Mouse (Mus musculus) layer of hippocampus, adult 11-12 months (tissue): ENCODE measurements around the gene Tubb4b.
"Not testable (repeated sequence)": the region's sequence is repeated elsewhere in the genome, so short reads cannot be mapped to it uniquely, and the experiment has no call there.

Experiments used
- DNase-seq: peaks from one replicate; pipeline ENCODE4 v3.0.0; 2022; ENCODE audit warnings: low spot score

Gene Tubb4b

DNA sequence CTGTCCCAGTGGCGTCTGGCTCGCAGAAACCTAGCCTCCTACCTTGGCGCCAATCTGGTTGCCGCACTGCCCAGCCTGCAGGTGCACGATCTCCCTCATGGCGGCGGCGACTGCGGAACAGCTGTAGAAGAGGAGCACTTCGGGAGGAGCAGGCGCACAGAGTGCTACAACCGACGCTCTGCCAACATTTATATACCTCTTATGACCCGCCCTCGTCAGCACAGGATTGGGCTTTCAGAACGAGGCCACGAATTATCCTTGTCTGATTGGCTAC is at the start of gene Tubb4b:
Gene Tubb4b (minus strand): TSS at position 211 of the 274 bp plus-strand sequence.
- DNase-seq: no peak

DNA sequence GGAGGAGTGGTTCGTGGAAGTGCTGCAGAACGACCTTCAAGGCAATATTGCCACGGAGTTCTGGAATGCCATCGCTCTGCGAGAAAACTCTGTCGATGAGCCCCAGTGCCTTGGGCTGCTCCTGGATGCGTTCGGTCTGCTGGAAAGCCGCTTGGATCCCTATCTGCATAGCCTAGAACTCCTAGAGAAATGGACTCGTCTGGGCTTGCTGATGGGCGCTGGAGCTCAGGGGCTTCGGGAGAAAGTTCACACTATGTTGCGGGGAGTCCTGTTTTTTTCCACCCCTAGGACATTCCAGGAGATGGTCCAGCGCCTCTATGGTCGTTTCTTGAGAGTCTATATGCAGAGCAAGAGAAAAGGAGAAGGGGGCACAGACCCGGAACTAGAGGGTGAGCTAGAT is 48.5 kb upstream of the Tubb4b start:
- DNase-seq: no peak

DNA sequence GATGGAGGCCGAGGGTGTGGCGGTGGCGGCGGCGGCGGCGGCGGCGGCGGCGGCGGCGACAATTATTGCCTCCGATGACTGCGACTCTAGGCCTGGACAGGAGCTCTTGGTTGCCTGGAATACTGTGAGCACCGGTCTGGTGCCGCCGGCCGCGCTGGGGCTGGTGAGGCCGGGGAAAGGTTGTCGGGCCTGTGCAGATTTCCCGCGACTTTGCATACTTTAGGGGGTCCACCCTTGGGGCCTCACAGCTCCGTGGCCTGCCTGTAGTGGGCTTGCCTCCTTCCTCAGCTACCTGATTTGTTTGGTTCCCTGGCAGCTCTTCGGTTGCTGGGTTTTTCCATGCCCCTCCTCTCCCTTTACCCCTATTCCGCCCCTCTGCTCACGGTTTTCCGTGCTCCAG is 48.0 kb upstream of the Tubb4b start:
- no peak for DNase-seq

- DNase-seq: peak; percentile 98
Measured at GRCm38 (mm10) chr2:25271827-25272511, 47.5 kb upstream of the Tubb4b start, which contains the start of the genes Ssna1 and Anapc2. TSS of gene Ssna1 (minus strand) at chr2:25272438. TSS of gene Anapc2 (plus strand) at chr2:25272478.

- no peak for DNase-seq
Measured at GRCm38 (mm10) chr2:25267746-25268309, 43.3 kb upstream of the Tubb4b start.

DNA sequence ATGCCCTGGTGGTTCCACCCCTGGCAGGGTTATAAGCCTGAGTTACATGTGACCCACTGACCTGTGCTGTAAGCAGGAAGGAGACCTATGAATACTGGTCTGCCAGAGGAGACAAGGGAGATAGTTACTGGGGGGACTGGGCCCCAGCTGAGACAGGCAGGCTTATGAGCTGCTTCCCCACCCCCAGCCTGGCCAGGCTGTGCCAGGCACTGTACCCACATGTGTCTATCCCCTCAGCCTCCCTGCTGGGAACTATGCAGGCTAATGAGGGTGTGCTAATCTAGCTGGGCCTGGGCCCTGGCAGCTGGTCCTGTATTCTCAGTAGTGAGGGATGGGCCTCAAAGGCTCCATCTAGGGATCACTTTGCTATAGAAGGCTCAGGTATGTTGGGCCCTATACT is 42.7 kb upstream of the Tubb4b start:
- DNase-seq: peak; percentile 68

DNA sequence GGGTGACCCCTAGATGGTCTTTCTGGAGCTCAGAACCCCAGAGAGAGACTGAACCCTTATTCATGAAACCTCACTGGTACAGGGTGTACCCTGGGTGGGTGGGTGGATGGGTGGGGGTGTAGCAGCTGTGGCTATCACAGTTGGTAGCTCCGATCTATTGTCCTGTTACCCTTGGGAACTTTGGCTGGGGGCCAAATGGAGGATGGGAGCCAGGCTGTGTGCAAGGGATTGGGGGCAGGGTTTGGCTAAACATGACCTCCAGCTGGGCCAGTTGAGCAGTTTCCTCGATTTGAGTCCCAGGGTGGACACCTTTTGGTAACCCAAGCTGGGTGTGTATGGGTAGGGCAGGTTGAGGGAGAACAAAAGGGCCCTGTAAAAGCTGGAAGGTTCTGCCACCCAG is 42.2 kb upstream of the Tubb4b start:
- DNase-seq: peak; percentile 84

- peak; percentile 62 for DNase-seq
Measured at GRCm38 (mm10) chr2:25265897-25266656, 41.6 kb upstream of the Tubb4b start.

DNA sequence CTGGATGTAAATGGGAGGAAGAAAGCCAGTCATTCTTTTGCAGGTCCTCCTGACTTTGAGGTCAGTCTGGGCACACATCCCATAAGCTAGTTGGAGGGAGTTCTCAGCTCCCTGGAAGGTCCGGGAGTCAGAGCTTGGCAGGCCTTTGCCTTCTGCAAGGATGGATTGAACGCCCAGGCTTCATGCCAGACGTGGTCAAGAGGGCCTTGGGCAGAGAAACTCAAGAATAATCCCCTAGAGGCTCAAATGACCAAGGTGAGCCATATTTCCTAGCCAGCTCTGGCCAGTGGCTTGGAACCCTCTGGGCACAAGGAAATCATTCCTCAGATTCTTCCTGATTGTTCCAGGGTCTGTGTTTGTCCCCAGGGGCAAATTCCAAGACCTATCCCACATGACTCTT is 40.3 kb upstream of the Tubb4b start:
- no peak for DNase-seq

- no peak for DNase-seq
Measured at GRCm38 (mm10) chr2:25264286-25264660, 39.8 kb upstream of the Tubb4b start.

DNA sequence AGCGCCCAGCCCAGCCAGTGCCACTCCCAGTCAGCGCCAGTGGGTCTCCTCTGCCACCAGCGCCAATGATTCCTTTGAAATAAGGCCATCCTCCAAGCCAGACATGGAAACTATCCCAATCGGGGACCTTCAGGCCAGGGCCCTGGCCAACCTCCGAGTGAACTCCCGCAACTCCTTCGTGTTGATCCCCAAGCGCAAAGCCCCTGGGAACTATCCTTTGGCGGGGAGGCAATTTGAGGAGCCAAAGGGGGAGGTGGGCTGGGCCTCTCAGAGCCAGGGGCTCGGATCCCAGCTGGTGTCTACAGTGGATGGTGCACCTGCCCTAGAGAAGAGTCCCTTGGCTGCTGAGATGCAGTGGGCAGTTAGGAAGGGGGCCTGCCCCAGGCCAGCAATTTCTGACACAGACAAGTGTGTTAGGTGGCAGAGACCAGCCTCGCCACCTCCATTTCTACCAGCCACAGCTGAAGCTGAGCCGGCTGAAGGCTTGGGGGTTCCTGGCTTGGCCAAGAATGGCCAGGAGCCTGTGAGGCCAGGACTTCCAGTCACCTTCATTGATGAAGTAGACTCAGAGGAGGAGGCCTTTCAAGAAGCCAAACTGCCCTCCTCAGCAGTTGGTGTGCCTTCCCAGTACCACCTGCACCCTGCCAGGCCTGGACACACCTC is 39.3 kb upstream of the Tubb4b start:
- DNase-seq: no peak

- no peak for DNase-seq
Measured at GRCm38 (mm10) chr2:25262795-25263622, 38.5 kb upstream of the Tubb4b start.

GRCm38 (mm10) chr2:25262291-25262767 is 37.8 kb upstream of the Tubb4b start, which contains the start of gene Tprn:
TSS of gene Tprn (plus strand) at chr2:25262618.
- peak; percentile 96 for DNase-seq

DNA sequence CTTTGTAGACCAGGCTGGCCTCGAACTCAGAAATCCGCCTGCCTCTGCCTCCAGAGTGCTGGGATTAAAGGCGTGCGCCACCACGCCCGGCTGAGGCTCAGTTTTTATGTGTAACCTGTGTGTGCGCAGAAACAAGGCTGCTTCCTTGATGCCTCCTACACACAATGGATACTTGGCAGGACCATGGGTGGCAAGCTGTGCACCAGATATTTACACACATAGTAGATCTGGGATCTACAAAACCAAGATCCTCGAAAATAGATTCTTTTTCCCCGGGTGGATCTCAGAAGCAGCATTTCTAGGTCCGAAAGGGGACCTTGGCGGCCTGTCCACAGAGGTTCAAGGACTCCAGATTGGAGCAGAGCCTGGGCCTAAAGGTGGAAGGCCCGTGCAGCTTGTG is 37.4 kb upstream of the Tubb4b start:
- no peak for DNase-seq

DNA sequence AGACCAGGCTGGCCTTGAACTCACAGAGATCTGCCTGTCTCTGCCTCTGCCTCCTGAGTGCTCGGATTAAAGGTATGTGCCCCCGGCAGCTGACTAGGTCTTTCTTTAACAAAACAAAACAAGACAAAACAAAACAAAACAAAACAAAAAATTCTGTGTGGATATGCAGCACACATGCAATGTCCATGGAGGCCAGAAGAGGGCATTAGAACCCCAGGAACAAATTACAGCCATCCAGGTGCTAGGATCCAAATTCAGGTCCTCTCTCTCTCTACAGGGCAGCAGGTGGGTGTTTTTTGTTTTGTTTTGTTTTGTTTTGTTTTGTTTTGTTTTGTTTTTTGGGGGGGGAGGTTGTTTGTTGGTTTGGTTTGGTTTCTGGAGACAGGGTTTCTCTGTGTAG is 34.4 kb upstream of the Tubb4b start:
- DNase-seq: no peak

DNA sequence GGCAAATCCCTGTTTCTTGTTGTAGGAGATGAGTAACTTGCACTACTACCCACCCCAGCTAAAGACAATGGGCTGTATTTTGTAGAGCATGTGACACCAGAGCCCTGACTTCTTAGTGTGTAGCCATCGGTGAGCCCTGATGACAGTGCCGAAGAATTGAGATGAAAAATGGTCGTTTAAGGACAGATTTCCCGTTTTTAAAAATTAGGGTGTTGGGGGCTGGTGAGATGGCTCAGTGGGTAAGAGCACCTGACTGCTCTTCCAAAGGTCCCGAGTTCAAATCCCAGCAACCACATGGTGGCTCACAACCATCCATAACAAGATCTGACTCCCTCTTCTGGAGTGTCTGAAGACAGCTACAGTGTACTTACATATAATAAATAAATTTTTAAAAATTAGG is 32.7 kb upstream of the Tubb4b start:
- DNase-seq: not testable (repeated sequence)

DNA sequence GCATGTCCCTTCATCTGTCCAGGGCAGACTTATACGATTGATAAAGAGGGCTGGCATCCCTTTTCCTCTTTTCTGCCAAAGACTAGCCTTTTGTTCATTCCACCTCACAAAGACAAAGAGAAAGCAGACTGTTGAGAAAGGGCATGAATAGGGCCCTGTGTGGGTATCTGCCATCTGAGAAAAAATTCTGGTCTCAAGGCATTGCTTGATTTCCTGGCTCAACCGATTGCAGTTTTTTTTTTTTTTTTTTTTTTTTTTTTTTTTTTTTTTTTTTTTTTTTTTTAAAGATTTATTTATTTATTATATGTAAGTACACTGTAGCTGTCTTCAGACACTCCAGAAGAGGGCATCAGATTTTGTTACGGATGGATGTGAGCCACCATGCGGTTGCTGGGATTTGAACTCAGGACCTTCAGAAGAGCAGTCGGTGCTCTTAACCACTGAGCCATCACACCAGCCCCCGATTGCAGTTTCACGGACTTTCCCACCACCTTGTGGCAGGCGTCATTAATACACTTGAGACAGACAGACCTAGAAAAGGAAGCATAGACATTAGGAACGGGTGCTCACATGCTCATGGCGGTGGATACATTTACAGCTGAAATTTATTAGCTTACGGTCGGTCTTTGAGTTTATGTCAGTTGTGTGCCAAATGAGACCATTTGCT is 32.1 kb upstream of the Tubb4b start:
- not testable (repeated sequence) for DNase-seq

GRCm38 (mm10) chr2:25255284-25255779 is 30.8 kb upstream of the Tubb4b start, which contains the start of gene Tmem203:
TSS of gene Tmem203 (plus strand) at chr2:25255439.
- peak; percentile 85 for DNase-seq

- DNase-seq: no peak
Measured at GRCm38 (mm10) chr2:25252331-25252730, 27.8 kb upstream of the Tubb4b start.

DNA sequence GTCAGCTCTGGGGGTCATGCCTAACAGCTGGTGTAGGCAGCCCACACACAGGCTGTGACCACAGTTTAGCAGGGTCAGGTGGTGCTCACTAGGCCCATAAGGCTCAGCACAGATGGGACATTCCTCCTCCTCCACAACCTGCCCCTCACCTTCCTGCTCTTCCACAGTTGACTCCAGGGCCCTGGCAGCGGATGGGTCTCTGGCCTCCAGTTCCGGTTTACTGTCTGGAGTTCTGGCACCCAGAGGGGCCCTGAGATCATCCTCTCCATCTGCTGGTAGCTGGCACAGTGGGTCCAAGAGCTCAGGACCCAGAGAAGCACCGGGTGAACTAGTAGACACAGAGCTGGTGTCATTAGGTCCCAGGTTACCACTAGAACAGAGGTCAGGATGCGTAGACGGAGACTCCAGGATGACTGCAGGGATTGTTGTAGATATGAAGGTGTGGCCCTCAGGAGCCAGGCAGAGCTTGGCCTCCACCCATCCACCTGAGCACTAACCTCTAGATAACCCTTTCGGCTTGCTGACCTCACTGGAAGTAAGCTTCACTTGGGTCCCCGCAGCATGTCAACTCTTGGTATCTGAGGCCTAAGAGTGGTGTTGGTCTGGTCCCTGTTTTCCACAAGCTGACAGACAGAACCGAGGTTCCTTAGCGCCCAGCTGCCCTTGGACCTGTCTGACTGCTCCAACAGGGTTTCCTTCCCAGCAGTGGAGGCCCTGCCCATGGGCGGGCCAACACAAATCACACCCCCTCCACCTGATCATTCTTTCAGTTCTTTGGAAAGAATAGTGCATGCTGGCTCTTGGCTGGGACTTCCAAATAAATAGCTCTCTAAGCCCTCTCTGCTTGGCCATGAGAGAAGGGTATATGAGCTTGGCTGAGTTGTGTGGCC is 21.9 kb upstream of the Tubb4b start, which contains the start of gene AL732309.1:
Gene AL732309.1 (minus strand): TSS at position 681 of the 890 bp plus-strand sequence.
- DNase-seq: no peak
